Mouse (Mus musculus) cerebellum, adult 2 months (tissue): ENCODE data around the gene Fcgrt.

Experiments
- CTCF ChIP-seq: fragments of 200-500 bp; IDR thresholded peaks from 2 replicates; pipeline ENCODE4 v1.5.1; 2011; ENCODE audit warnings: low read depth, mild to moderate bottlenecking, control low read depth, low read length, moderate library complexity, borderline replicate concordance; ENCODE audit not compliant: insufficient read depth
- POLR2A ChIP-seq: fragments of 200-500 bp; IDR thresholded peaks from 2 replicates; pipeline ENCODE4 v1.6.1; 2011; ENCODE audit warnings: low read length, control low read depth, borderline replicate concordance; ENCODE audit not compliant: insufficient read depth

DNA sequence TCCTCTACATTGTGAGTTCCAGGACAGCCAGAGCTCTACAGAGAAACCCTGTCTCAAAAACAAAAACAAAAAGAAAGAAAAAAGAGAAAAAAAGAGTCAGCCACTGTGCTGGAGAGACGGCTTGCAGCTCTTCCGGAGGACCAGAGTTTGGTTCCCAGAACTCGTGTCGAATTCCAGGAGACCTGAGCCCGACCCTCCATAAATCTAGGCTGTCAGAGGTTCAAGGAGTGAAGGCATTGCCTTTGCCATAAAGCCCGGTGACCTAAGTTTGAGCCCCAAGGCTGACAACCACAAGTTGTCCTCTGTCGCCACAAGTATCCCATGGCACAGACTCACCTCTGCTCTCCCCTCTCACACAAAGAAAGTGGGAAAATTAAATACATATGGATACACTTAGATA, 9.5 kb downstream of the Fcgrt start:
- no peak for TF ChIP-seq CTCF
- no peak for TF ChIP-seq POLR2A
